Mouse (Mus musculus) frontal cortex, adult 2 months (tissue): ENCODE measurements around the gene Pradc1. TPM values are rescaled to one million over a fixed set of nuclear protein-coding genes. Genes with fewer than 3 reads are reported as not detected.
A peak's percentile ranks its signal among the peaks of the same experiment; 100 is the strongest.

ENCODE experiments used
- DNase-seq, 2 experiments: peaks; one replicate each; pipeline ENCODE4 v3.0.0; 2022; ENCODE audit warnings: low spot score in 1 of 2; ENCODE audit errors: extremely low spot score in 1 of 2
- polyA plus RNA-seq: library from polyadenylated mRNA; depleted of rRNA; stranded (reverse); fragments of >200 nt; gene quantifications from 2 replicates; pipeline ENCODE4 v1.2.3, GENCODE M21; 2012; rRNA removed

The Pradc1 gene
- polyA plus RNA-seq, 1 experiment, result 33.3 TPM

GRCm38 (mm10) chr6:85399715-85400114 is 52.1 kb downstream of the Pradc1 start:
- DNase-seq, result no peak

DNA sequence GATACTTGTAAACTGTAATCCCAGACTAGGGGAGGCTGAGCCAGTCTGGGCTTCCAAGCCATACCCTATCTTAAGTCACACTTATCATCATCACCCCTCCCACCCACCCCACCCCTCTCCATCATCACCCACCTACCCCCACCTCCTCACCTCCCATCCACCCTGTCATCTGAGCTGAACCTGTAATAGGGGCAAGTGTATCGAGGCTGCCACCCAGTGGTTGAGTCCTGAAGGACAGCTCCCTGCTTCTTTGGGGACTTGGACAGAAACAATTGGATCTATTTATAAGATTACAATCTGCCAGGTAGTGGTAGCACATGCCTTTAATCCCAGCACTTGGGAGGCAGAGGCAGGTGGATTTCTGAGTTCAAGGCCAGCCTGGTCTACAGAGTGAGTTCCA is 54.6 kb downstream of the Pradc1 start:
- peak in 1 of 2 experiments; percentile 77 for DNase-seq

Other genes with a start within 250 kb of the Pradc1 start
- gene Sfxn5, start 118.5 kb downstream of the Pradc1 start, polyA plus RNA-seq, result 137 and 156 TPM in 2 replicates
- gene Rab11fip5, start 77.3 kb downstream of the Pradc1 start, polyA plus RNA-seq, result 34.1 and 35.7 TPM in 2 replicates
- gene Noto, start 28.1 kb downstream of the Pradc1 start, polyA plus RNA-seq, result not detected in 2 replicates
- 62.9 and 70.6 TPM in 2 replicates for gene Smyd5, start 20.0 kb downstream of the Pradc1 start, polyA plus RNA-seq
- 163 and 180 TPM in 2 replicates for gene Cct7, start 456 bp downstream of the Pradc1 start, polyA plus RNA-seq
- gene Fbxo41, start 51.0 kb upstream of the Pradc1 start, polyA plus RNA-seq, result 51.0 and 52.0 TPM in 2 replicates
- 27.7 and 59.7 TPM in 2 replicates for gene Egr4, start 61.6 kb upstream of the Pradc1 start, polyA plus RNA-seq
- 4.5 and 4.7 TPM in 2 replicates for gene Alms1, start 135.6 kb upstream of the Pradc1 start, polyA plus RNA-seq